Mouse (Mus musculus): ENCODE results near the gene Lonrf2. TPM values are rescaled to one million over a fixed set of nuclear protein-coding genes. Genes with fewer than 3 reads are reported as not detected.
A peak's percentile ranks its signal among the peaks of the same experiment; 100 is the strongest.

Lonrf2 gene
- total RNA-seq, 2 experiments from 2014 or later, result 0.21 TPM; not detected in 1

DNA sequence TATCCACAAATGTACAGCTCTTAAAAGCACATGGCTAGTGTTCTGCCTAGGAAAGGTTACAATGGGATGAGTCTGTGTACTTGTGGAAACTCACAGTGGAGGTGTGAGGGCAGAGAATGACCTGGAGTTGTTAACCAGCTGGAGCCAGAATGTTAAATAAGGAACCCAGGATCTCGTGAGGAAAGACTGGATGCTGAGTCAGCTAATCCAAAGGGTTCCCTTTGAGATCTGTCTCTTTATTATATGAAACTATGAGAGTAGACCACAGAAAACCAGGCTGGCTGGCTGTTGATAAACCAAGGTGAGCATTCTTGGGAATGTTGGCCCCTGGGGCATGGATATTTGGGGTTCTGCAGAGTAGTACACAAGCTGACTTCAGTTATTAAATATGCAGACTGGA lies 3.4 kb upstream of the Lonrf2 start:
- ATAC-seq (replicated peaks; ENCODE audit: poor library complexity), result no peak

DNA sequence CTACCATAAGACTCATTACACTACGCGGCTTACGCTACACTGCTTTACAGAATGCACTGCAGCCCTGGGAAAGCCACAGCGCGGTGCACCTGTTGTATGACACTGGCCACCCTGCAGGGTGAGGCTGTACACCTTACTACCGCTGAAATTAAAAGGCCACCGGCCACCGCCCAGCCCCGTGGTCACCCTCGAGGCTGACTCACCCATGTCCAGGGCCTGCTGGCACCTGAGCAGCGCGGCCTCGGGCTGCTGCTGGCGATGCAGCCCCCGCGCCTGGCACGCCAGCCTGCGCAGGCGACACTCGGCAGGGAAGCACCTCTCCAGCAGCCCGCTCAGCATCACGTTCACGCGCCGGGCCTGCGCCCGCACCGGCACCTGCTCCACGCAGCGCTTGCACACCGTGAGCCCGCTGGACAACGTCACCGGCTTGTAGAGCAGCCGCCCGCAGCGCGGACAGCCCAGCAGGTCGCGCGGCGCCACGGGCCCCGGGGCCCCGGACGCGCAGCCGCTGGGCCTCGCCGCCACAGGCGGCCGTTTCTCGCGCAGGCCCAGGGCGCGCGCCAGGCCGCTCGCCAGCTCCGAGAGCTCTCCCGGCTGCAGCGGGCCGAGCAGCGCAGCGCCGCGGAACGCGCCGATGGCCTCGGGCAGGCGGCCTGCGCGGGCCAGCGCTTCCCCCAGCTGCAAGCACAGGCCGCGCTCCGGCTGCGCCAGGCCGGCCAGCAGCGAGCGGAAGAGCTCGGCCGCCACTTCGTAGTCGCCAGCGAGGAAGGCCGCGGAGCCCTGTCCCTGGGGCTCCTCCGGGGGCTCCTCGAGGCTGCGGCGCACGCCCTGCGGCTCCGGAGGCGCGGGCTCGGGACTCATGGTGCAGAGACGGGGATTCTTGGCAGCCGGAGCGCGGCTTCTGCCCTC lies 689 bp downstream of the Lonrf2 start:
- no peak for ATAC-seq (replicated peaks; ENCODE audit: poor library complexity)

GRCm38 (mm10) chr1:38834899-38835298 lies 1.6 kb downstream of the Lonrf2 start:
- ATAC-seq (replicated peaks; ENCODE audit: poor library complexity), result no peak

DNA sequence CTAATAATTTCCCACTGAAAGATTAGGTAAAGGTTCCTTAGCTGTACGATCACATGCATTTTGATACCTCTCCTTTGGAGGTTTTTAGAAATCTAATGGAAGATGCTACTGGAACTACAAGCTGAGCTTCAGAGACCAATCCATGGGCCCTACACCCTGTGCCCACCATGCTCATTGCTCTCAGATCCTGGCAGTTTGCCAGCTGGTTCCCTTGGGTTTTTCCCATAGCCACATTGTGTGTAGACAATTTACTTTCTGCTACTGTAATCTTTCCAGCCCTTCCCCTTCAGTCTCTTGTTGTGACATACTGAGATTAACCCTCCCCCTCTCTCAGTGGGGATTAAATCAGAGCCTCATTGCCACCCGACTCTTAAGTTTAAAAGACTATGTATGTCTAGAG lies 11.6 kb downstream of the Lonrf2 start:
- no peak for ATAC-seq (replicated peaks; ENCODE audit: poor library complexity)

GRCm38 (mm10) chr1:38823851-38824250 lies 12.7 kb downstream of the Lonrf2 start:
- ATAC-seq (replicated peaks; ENCODE audit: poor library complexity), result no peak

- ATAC-seq (replicated peaks; ENCODE audit: poor library complexity), result no peak
These were observed 16.8 kb downstream of the Lonrf2 start for GRCm38 (mm10) chr1:38819691-38820090.

DNA sequence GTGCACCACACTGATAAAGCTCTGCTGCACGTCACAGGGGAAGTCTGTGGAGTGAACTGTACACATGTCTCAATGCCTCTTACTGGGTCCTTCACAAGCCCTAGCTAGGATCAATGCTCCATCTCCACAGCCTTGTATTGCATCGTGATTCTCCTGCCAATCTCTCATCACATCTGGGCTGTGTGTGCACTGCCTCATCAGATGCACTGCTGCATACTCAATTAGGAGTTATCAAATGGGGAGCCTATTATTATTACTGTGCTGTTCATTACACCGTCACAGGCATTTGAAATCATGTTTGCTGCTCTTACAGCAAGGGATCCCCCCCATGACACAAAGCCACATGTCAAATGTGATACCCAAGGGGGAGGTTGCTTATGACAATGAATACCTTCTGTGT lies 18.8 kb downstream of the Lonrf2 start:
- no peak for ATAC-seq (replicated peaks; ENCODE audit: poor library complexity)

- no peak for ATAC-seq (replicated peaks; ENCODE audit: poor library complexity)
These were observed 19.2 kb downstream of the Lonrf2 start for GRCm38 (mm10) chr1:38817268-38817667.

GRCm38 (mm10) chr1:38816306-38816705 lies 20.2 kb downstream of the Lonrf2 start:
- ATAC-seq (replicated peaks; ENCODE audit: poor library complexity), result no peak

- ATAC-seq (replicated peaks; ENCODE audit: poor library complexity), result no peak
These were observed 29.4 kb downstream of the Lonrf2 start for GRCm38 (mm10) chr1:38807121-38807520.

DNA sequence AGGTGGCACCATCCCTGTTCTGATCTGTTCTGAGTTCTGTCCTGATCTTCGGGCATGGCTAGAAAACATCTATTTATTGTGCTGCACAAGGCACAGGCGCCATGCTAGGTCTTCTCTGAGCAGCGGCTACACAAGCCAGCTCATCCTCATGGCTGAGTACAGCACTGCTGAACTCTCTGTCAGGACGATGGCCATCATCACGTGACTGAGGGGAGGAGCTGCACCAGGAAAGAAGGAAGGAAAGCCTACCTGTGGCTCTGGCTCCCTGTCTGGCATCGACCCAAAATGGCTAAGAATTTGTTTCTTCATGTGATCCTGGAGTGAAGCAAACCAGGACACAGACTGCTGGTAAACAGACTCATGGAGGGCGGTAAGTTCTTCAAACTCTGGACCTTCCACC lies 36.1 kb downstream of the Lonrf2 start:
- ATAC-seq (replicated peaks; ENCODE audit: poor library complexity), result no peak

GRCm38 (mm10) chr1:38799304-38799703 lies 37.2 kb downstream of the Lonrf2 start:
- ATAC-seq (replicated peaks; ENCODE audit: poor library complexity), result peak; percentile 71

DNA sequence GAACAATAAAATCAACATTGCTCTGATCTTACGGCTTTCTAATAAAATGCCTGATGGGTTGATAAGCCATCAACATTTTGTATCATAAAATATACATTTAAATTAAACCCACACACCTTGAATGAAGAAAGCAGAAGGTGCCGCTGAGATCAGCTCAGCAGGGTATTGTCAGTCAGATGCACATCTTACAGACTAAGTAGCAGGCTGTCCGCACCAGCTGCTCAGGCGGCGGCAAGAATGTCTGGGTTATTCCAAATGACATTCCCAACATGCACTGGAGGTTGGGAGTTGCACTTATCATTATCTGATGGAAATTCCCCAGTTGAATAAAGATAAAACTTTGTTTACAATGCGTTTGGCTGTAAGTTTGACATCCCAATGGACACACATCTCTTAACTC lies 39.6 kb downstream of the Lonrf2 start:
- no peak for ATAC-seq (replicated peaks; ENCODE audit: poor library complexity)

DNA sequence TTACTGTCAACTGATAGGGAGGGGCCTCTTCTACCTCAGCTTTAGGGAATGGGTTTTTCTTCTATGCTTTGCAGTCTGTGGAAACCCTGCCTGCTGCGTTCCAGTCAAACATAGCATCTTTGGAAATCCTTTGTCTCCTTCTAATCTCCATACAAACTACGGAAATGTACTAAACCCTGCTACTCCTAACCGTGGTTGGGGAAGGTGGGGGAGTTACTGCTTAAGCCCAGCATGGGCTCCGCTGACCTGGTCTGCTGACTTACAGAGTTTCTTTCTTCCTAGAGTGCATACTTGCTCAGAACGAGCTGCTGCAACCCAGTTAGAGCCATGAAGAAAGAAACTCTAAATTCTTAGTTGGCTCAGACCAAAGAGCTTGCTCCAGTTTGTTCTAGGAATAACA lies 41.0 kb downstream of the Lonrf2 start:
- no peak for ATAC-seq (replicated peaks; ENCODE audit: poor library complexity)

GRCm38 (mm10) chr1:38791016-38791810 lies 45.3 kb downstream of the Lonrf2 start:
- no peak for ATAC-seq (replicated peaks; ENCODE audit: poor library complexity)

GRCm38 (mm10) chr1:38789988-38790602 lies 46.4 kb downstream of the Lonrf2 start:
- ATAC-seq (replicated peaks; ENCODE audit: poor library complexity), result no peak

- ATAC-seq (replicated peaks; ENCODE audit: poor library complexity), result no peak; the same call in 1 of the 2 replicates
These were observed 47.6 kb downstream of the Lonrf2 start for GRCm38 (mm10) chr1:38788904-38789303.

DNA sequence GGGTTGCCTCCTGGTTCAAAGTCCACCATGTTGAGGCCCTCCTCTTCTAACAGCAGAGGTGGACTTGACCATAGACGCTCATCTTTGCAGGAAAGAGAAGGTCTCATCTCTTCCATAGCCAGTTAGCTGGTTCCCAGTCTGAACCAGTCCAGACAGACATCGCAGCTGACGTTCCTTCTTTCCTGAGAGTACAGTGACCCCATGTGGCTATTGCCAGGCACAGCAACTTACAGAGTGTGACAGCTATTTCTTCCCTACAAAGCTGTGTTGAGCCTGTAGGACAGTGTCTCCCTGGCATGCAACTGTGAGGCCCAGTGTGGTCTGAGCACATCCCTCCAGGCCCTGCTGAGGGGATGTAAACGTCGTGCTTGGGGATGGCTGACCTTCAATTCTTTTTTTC lies 49.1 kb downstream of the Lonrf2 start:
- peak; percentile 95 for ATAC-seq (replicated peaks; ENCODE audit: poor library complexity)

GRCm38 (mm10) chr1:38786358-38786757 lies 50.2 kb downstream of the Lonrf2 start:
- no peak for ATAC-seq (replicated peaks; ENCODE audit: poor library complexity)

GRCm38 (mm10) chr1:38778271-38778670 lies 58.2 kb downstream of the Lonrf2 start:
- no peak for ATAC-seq (replicated peaks; ENCODE audit: poor library complexity)

- peak; percentile 82 for ATAC-seq (replicated peaks; ENCODE audit: poor library complexity)
These were observed 59.0 kb downstream of the Lonrf2 start for GRCm38 (mm10) chr1:38777500-38777899.

Data from megakaryocyte progenitor cell, adult 5-6 weeks (primary cell).